Mouse (Mus musculus) CH12.LX (cell line): ENCODE measurements around the gene Elavl4. TPM values are rescaled to one million over a fixed set of nuclear protein-coding genes. Genes with fewer than 3 reads are reported as not detected.

ENCODE experiments used
- DNase-seq: peaks from one replicate; pipeline ENCODE4 v3.0.0-alpha.2; 2013; ENCODE audit errors: extremely low read depth
- H3K27ac ChIP-seq: 2 replicates; pipeline ENCODE4 v1.5.1; 2012; ENCODE audit warnings: low read depth, mild to moderate bottlenecking, control low read depth, moderate library complexity; ENCODE audit not compliant: insufficient read depth
- H3K27me3 ChIP-seq: replicated peaks from 2 replicates; pipeline ENCODE3; 2012; ENCODE audit warnings: inconsistent platforms
- H3K36me3 ChIP-seq, 2 experiments: replicated peaks in 1 of 2; 2 replicates each; pipeline versions ENCODE3 to v1.6.1; 2012; ENCODE audit warnings: inconsistent platforms in 1 of 2, low read length in 1 of 2, mild to moderate bottlenecking in 1 of 2, mixed read lengths in 1 of 2, moderate library complexity in 1 of 2; ENCODE audit not compliant: control insufficient read depth in 1 of 2, insufficient read depth in 1 of 2
- H3K4me1 ChIP-seq, 2 experiments: 2 replicates each; pipeline ENCODE4 v1.6.1; 2012; ENCODE audit warnings: inconsistent platforms in 1 of 2, moderate library complexity in 1 of 2; ENCODE audit not compliant: insufficient read depth in 2 of 2, control insufficient read depth in 1 of 2
- H3K4me2 ChIP-seq: 2 replicates; pipeline ENCODE4 v1.6.1; 2012; ENCODE audit warnings: low read depth, mild to moderate bottlenecking, control low read depth; ENCODE audit not compliant: poor library complexity, insufficient read depth, severe bottlenecking
- H3K4me3 ChIP-seq, 3 experiments: fragments of 150-350 bp in 1 of 3; sonication (generic) in 1 of 3; replicated peaks in 1 of 3; 2 replicates each; pipeline versions ENCODE3 to v1.5.1; 2011 to 2012; ENCODE audit warnings: low read depth in 2 of 3, low read length in 2 of 3, mild to moderate bottlenecking in 2 of 3, moderate library complexity in 2 of 3, control low read depth in 1 of 3, improper control_type of control experiment in 1 of 3, inconsistent platforms in 1 of 3, mixed read lengths in 1 of 3; ENCODE audit not compliant: poor library complexity in 1 of 3
- H3K79me2 ChIP-seq: replicated peaks from 2 replicates; pipeline ENCODE4 v1.6.1; 2012; ENCODE audit warnings: mild to moderate bottlenecking, moderate library complexity; ENCODE audit not compliant: control insufficient read depth, poor library complexity, insufficient read depth, severe bottlenecking; ENCODE audit errors: extremely low read depth
- H3K9ac ChIP-seq: 2 replicates; pipeline ENCODE4 v1.6.1; 2012; ENCODE audit warnings: low read depth, mild to moderate bottlenecking, control low read depth, moderate library complexity; ENCODE audit not compliant: insufficient read depth
- H3K9me3 ChIP-seq: replicated peaks from 2 replicates; pipeline ENCODE3; 2012; ENCODE audit warnings: low read length, inconsistent platforms, mixed read lengths
- BHLHE40 ChIP-seq: IDR thresholded peaks from 2 replicates; pipeline ENCODE4 v1.6.1; 2011; ENCODE audit warnings: mild to moderate bottlenecking, low read depth, low read length, improper control_type of control experiment
- CHD2 ChIP-seq: IDR thresholded peaks from 2 replicates; pipeline ENCODE4 v1.6.1; 2011; ENCODE audit warnings: low read length, improper control_type of control experiment
- EP300 ChIP-seq: IDR thresholded peaks from 2 replicates; pipeline ENCODE4 v1.6.1; 2011; ENCODE audit warnings: low read length, improper control_type of control experiment
- GABPA ChIP-seq: IDR thresholded peaks from 2 replicates; pipeline ENCODE4 v1.6.1; 2012; ENCODE audit warnings: low read depth, low read length, improper control_type of control experiment, inconsistent platforms; ENCODE audit not compliant: insufficient replicate concordance
- HCFC1 ChIP-seq: IDR thresholded peaks from 2 replicates; pipeline ENCODE4 v1.6.1; 2012; ENCODE audit warnings: low read depth, mild to moderate bottlenecking, inconsistent platforms, low read length, improper control_type of control experiment
- IRF4 ChIP-seq: IDR thresholded peaks from 2 replicates; pipeline ENCODE4 v1.6.1; 2014; ENCODE audit warnings: low read depth, mild to moderate bottlenecking, inconsistent platforms, low read length, improper control_type of control experiment
- JUND ChIP-seq: conservative IDR thresholded peaks from 2 replicates; pipeline ENCODE4 v1.6.1; 2011; ENCODE audit warnings: low read depth, low read length, improper control_type of control experiment
- MAFK ChIP-seq: IDR thresholded peaks from 2 replicates; pipeline ENCODE4 v1.6.1; 2011; ENCODE audit warnings: low read length, improper control_type of control experiment; ENCODE audit not compliant: insufficient replicate concordance
- MAX ChIP-seq: IDR thresholded peaks from 2 replicates; pipeline ENCODE4 v1.6.1; 2011; ENCODE audit warnings: low read length, improper control_type of control experiment
- MAZ ChIP-seq: IDR thresholded peaks from 2 replicates; pipeline ENCODE4 v1.6.1; 2012; ENCODE audit warnings: low read depth, mild to moderate bottlenecking, inconsistent platforms, low read length, improper control_type of control experiment, moderate library complexity
- MXI1 ChIP-seq: IDR thresholded peaks from 2 replicates; pipeline ENCODE4 v1.6.1; 2011; ENCODE audit warnings: mild to moderate bottlenecking, low read depth, low read length, improper control_type of control experiment
- NRF1 ChIP-seq: IDR thresholded peaks from 2 replicates; pipeline ENCODE4 v1.6.1; 2014; ENCODE audit warnings: low read depth, mild to moderate bottlenecking, inconsistent platforms, low read length, improper control_type of control experiment, moderate library complexity
- PAX5 ChIP-seq: IDR thresholded peaks from 2 replicates; pipeline ENCODE4 v1.6.1; 2012; ENCODE audit warnings: low read length, inconsistent platforms, mixed read lengths
- POLR2AphosphoS2 ChIP-seq: IDR thresholded peaks from 2 replicates; pipeline ENCODE4 v1.6.1; 2011; ENCODE audit warnings: low read depth, low read length, improper control_type of control experiment
- RAD21 ChIP-seq: IDR thresholded peaks from 2 replicates; pipeline ENCODE4 v1.6.1; 2011; ENCODE audit warnings: low read depth, mild to moderate bottlenecking, low read length, improper control_type of control experiment, moderate library complexity
- RCOR1 ChIP-seq: conservative IDR thresholded peaks from 2 replicates; pipeline ENCODE4 v1.6.1; 2012; ENCODE audit warnings: low read depth, mild to moderate bottlenecking, inconsistent platforms, low read length, improper control_type of control experiment
- TCF12 ChIP-seq: IDR thresholded peaks from 2 replicates; pipeline ENCODE4 v1.6.1; 2014; ENCODE audit warnings: low read depth, mild to moderate bottlenecking, inconsistent platforms, low read length, improper control_type of control experiment
- UBTF ChIP-seq: IDR thresholded peaks from 2 replicates; pipeline ENCODE4 v1.6.1; 2012; ENCODE audit warnings: low read depth, mild to moderate bottlenecking, inconsistent platforms, low read length, improper control_type of control experiment, moderate library complexity
- ZKSCAN1 ChIP-seq: IDR thresholded peaks from 2 replicates; pipeline ENCODE4 v1.6.1; 2012; ENCODE audit warnings: low read depth, inconsistent platforms, low read length, improper control_type of control experiment, borderline replicate concordance
- ZNF384 ChIP-seq: IDR thresholded peaks from 2 replicates; pipeline ENCODE4 v1.6.1; 2012; ENCODE audit warnings: low read depth, low read length, improper control_type of control experiment, inconsistent platforms
- dilution Hi-C: fragments of 300-500 bp; cut with MboI; formaldehyde crosslinking; loops from 2 replicates; pipeline ENCODE4 v1.14.3; 2020; ENCODE audit warnings: low sequenced_read_pairs; ENCODE audit not compliant: extremely low pct_unique_long_range_greater_than_20kb, extremely low pct_ligation_motif_present
- in situ Hi-C: fragments of 300-500 bp; cut with MboI; formaldehyde crosslinking; loops from 3 replicates; pipeline ENCODE4 v1.14.3; 2019; ENCODE audit warnings: low sequenced_read_pairs, low pct_ligation_motif_present, low pct_unique_long_range_greater_than_20kb, mixed read lengths
- polyA plus RNA-seq: library from polyadenylated mRNA; unstranded; fragments of >175 nt; gene quantifications from 2 replicates; pipeline ENCODE4 v1.2.1, GENCODE M21; 2012; ENCODE audit warnings: low read depth; ENCODE audit not compliant: insufficient read length
- total RNA-seq, 2 experiments: library from RNA; depleted of rRNA; stranded (reverse); fragments of 300-350 nt in 1 of 2; fragments of >200 nt in 1 of 2; gene quantifications; 2 replicates each; pipeline ENCODE4 v1.2.3; 2012 to 2014

Elavl4 gene
- total and polyA plus RNA-seq, 3 experiments, result not detected

DNA sequence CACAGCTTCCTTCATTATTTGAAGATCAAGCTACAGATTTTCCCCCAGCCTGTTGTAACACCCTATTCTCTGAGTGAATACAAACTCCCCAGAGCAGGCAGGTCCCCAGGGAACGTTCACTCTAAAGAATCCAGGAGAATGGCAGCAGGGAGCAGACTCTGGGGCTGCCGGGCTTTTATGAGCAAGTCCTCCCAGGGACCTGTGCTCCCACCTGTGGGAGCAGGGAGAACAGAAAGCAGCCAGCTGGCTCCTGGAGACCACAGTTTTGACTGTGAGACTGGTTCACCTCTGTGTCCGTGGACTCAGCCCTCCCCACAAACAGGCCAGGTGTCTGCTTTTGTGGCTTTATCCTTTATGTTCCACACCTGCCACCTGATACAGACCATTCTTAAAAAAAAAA lies 134.2 kb downstream of the Elavl4 start:
- Histone ChIP-seq H3K79me2 (no peaks in the 10 kb centered on the region), H3K9me3 (no peaks in the 10 kb centered on the region), H3K9ac (no peak overlapping the region), H3K4me2 (no peak overlapping the region), H3K4me3 (no peak overlapping the region), H3K27me3 (peaks cover 12% of the 10 kb centered on the region), H3K36me3 (no peaks in the 10 kb centered on the region), H3K4me1 (no peaks in the 10 kb centered on the region), H3K27ac (no peak overlapping the region)
- no peak for DNase-seq
- in situ Hi-C loops, result no loop called here
- TF ChIP-seq JUND, result no peak
- no peak for TF ChIP-seq MAFK
- no peak for TF ChIP-seq EP300
- no peak for TF ChIP-seq BHLHE40
- TF ChIP-seq GABPA, result no peak
- dilution Hi-C loops, result no loop called here

DNA sequence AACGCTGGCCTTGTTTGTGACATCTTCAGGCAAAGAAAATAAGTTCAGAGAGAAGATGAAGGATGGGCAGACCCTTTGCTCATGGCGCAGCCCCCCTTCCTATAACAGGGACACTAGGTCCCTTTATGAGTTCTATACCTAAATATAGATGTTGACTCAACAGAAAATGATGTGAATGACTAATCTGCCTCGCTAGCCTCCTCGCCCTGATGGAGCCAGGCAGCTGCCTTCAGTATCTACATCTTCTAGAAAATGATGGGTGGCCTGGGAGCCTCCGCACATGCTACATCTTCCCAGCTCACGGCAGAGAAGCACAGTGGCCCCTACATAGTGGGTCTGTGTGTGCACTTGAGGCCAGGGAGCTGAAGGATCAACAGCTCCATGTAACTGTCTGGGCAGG lies 137.2 kb downstream of the Elavl4 start:
- Histone ChIP-seq H3K4me2 (no peak overlapping the region), H3K4me1 (no peaks in the 10 kb centered on the region), H3K27ac (no peak overlapping the region), H3K79me2 (no peaks in the 10 kb centered on the region), H3K9ac (no peak overlapping the region), H3K36me3 (no peaks in the 10 kb centered on the region), H3K27me3 (peaks cover 19% of the 10 kb centered on the region), H3K4me3 (no peak overlapping the region), H3K9me3 (no peaks in the 10 kb centered on the region)
- DNase-seq, result no peak
- TF ChIP-seq MAFK (no peak), PAX5 (no peak), NRF1 (no peak), MXI1 (no peak), CHD2 (no peak), TCF12 (no peak), ZKSCAN1 (no peak), MAX (no peak), RCOR1 (no peak), IRF4 (no peak), MAZ (no peak), RAD21 (no peak), POLR2AphosphoS2 (no peak), ZNF384 (no peak), UBTF (no peak), HCFC1 (no peak)
- in situ Hi-C loops, result no loop called here
- dilution Hi-C loops, result no loop called here
